Mouse (Mus musculus): Measurements from ENCODE around the gene Slc25a33. TPM values are rescaled to one million over a fixed set of nuclear protein-coding genes. Genes with fewer than 3 reads are reported as not detected.
"Not testable (repeated sequence)": the region's sequence is repeated elsewhere in the genome, so short reads cannot be mapped to it uniquely, and the experiment has no call there.

Slc25a33 gene
- polyA plus RNA-seq, 1 experiment from 2014 or later: 48.4 TPM

DNA sequence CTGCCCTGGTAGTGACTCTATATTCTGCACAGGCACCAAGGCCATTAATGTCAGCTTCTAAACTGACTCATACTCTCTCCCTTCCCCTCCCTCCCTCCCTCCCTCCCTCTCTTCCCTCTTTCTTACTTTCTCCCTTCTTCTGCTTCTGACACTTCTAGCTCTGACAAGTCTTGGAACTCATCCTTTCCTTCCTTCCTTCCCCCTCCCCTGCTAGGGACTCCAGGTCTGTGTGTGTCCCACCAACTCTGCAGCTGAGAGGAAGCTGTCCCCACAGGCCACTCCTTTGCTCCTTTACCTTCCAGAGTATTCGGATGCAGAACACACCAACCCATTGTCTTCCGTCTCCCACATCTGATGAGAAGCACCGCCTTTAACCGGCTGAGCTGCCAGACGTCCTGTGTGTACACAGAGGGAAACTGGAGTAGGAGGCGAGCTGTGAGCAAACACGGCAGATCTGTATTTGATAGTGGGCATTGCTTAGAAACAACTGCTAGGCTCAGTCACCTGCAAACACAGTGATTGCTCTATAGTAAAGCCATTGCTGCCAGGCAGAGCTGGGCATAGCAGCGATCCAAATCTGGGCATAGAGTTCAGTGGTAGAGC lies 1.8 kb upstream of the Slc25a33 start:
- H3K4me2 ChIP-seq (ENCODE audit: low read depth, low read length): no peak overlapping the region
- 34% methylated on average over 8 of the region's 8 CpGs for whole genome bisulfite sequencing
- no peak overlapping the region for H3K27ac ChIP-seq (ENCODE audit: low read depth, low read length)
- H3K9me3 ChIP-seq (ENCODE audit: control insufficient read depth, low read length): no peaks in the 10 kb centered on the region
- no peak for ATAC-seq (ENCODE audit: low read depth)
- peaks cover 16% of the 10 kb centered on the region; the same call in 1 of the 2 replicates for H3K4me1 ChIP-seq (ENCODE audit: control insufficient read depth, insufficient read depth, low read length)
- no peak overlapping the region for H3K9ac ChIP-seq (replicated peaks; ENCODE audit: low read depth, low read length)
- no peak overlapping the region for H3K4me3 ChIP-seq (ENCODE audit: low read depth, low read length)
- no peaks in the 10 kb centered on the region for H3K27me3 ChIP-seq (ENCODE audit: control insufficient read depth, insufficient read depth, low read length)
- no peaks in the 10 kb centered on the region for H3K36me3 ChIP-seq (ENCODE audit: control insufficient read depth, insufficient read depth, low read length)

DNA sequence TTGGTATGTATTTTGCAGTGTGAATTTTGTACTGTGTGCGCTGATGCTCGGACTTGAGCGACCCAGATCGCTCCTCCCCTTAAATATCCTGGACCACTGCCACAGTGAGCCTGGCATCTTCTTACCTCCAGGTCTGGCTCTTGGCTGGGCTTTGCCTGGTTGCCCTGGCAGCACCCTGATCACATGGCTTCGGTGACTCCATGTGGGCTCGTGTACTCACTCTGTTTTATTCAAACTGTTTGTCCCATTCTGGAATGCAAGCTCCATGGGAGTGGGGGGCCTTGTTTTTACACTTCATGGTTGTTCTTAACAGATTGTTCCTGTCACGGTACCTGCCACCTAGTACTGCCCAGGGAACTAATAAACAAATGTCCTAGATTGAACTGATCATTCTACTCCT lies 1.3 kb upstream of the Slc25a33 start:
- no peaks in the 10 kb centered on the region for H3K9me3 ChIP-seq (ENCODE audit: control insufficient read depth, low read length)
- no peak for ATAC-seq (ENCODE audit: low read depth)
- no peak overlapping the region for H3K27ac ChIP-seq (ENCODE audit: low read depth, low read length)
- H3K27me3 ChIP-seq (ENCODE audit: control insufficient read depth, insufficient read depth, low read length): no peaks in the 10 kb centered on the region
- no peak overlapping the region for H3K4me3 ChIP-seq (ENCODE audit: low read depth, low read length)
- H3K4me2 ChIP-seq (ENCODE audit: low read depth, low read length): no peak overlapping the region
- no peak overlapping the region for H3K9ac ChIP-seq (replicated peaks; ENCODE audit: low read depth, low read length)
- peaks cover 16% of the 10 kb centered on the region; the same call in 1 of the 2 replicates for H3K4me1 ChIP-seq (ENCODE audit: control insufficient read depth, insufficient read depth, low read length)
- H3K36me3 ChIP-seq (ENCODE audit: control insufficient read depth, insufficient read depth, low read length): no peaks in the 10 kb centered on the region
- 64% methylated on average over 7 of the region's 7 CpGs for WGBS

DNA sequence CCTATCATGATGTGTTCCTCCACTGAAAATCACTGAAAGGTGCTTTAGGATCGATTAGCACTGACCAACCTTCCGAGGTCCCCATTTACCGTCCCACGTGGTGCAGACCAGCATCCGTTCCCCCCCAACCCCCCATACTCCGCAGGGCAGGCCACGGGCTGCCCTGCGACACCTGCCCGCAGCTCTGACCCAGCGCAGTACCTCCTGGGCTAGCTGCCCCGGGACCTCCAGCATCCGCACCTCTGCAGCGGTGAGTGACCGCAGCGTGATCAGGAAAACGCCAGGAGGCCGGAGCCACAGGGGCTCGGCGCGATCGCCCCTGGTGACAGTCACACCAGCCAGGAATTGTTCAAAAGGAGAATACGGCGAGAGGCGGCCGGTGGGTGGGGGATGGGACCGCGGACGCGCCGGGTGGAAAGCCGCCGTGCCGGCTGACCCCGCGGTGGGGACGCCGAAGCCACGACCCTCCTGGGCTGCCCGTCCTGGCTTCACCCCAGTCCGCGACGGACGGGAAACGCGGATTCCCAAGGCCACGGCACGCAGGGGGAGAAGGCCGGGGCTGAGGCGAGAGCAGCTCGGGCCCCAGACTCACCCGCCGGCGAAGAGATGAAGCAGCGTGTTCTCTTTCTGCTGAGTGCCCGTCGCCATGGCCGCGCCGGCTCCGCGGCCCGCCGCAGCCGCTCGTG lies 526 bp downstream of the Slc25a33 start:
- Histone ChIP-seq H3K4me2 (ENCODE audit: low read depth, low read length) (peak overlapping the region; percentile 97), H3K4me1 (ENCODE audit: control insufficient read depth, insufficient read depth, low read length) (peaks cover 16% of the 10 kb centered on the region; the same call in 1 of the 2 replicates), H3K9me3 (ENCODE audit: control insufficient read depth, low read length) (no peaks in the 10 kb centered on the region), H3K4me3 (ENCODE audit: low read depth, low read length) (peak overlapping the region; percentile 83), H3K36me3 (ENCODE audit: control insufficient read depth, insufficient read depth, low read length) (no peaks in the 10 kb centered on the region), H3K27ac (ENCODE audit: low read depth, low read length) (peak overlapping the region; percentile 92), H3K9ac (replicated peaks; ENCODE audit: low read depth, low read length) (peak overlapping the region; percentile 84), H3K27me3 (ENCODE audit: control insufficient read depth, insufficient read depth, low read length) (no peaks in the 10 kb centered on the region)
- under 1% methylated on average over 54 of the region's 65 CpGs for WGBS
- peak; percentile 74 for ATAC-seq (ENCODE audit: low read depth)

DNA sequence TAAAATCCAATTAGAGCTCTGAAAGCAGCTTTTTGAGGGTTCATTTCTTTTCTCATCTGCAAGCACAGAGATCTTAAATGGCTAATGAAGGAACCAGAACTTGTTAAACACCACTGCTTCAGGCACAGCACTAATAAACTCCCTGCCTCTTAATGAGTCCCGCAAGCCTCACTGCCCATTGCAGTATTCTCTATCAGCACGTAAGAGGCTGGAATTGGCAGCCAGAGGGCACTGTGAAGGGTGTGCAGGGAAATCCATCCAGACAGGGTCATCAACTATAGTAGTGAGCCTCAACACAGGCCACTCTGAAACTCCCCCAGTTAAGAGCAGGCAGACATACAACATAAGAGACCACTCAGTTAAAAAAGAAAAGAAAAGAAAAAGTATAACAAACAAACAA lies 1.7 kb downstream of the Slc25a33 start:
- ATAC-seq (ENCODE audit: low read depth): no peak
- peaks cover 16% of the 10 kb centered on the region; the same call in 1 of the 2 replicates for H3K4me1 ChIP-seq (ENCODE audit: control insufficient read depth, insufficient read depth, low read length)
- 11% methylated on average over 2 of the region's 2 CpGs for WGBS
- H3K36me3 ChIP-seq (ENCODE audit: control insufficient read depth, insufficient read depth, low read length): no peaks in the 10 kb centered on the region
- peak overlapping the region; percentile 97 for H3K4me2 ChIP-seq (ENCODE audit: low read depth, low read length)
- H3K9me3 ChIP-seq (ENCODE audit: control insufficient read depth, low read length): no peaks in the 10 kb centered on the region
- no peak overlapping the region for H3K27ac ChIP-seq (ENCODE audit: low read depth, low read length)
- peak overlapping the region; percentile 83; the same call in 1 of the 2 replicates for H3K4me3 ChIP-seq (ENCODE audit: low read depth, low read length)
- no peaks in the 10 kb centered on the region for H3K27me3 ChIP-seq (ENCODE audit: control insufficient read depth, insufficient read depth, low read length)
- H3K9ac ChIP-seq (replicated peaks; ENCODE audit: low read depth, low read length): no peak overlapping the region

DNA sequence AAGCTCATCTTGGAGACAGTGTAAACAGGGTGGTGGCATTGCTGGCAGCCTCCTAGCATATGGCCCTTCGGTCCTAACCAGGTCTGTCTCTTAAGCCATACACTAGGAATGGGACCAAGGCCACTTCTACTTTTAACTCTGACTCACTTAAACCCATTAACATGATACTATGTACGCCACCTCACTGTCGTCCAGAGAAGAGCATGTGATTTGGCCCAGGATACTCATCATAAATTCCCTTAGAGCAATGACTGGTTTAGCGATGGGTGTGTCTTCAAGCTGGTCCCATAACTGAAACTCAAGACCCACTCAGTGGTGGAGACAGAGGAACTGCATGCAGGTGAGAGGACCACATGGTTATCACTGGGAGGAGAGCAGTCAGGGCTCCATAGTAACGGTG lies 8.9 kb downstream of the Slc25a33 start:
- Histone ChIP-seq H3K4me1 (ENCODE audit: control insufficient read depth, insufficient read depth, low read length) (no peaks in the 10 kb centered on the region), H3K4me2 (ENCODE audit: low read depth, low read length) (no peak overlapping the region), H3K9me3 (ENCODE audit: control insufficient read depth, low read length) (no peaks in the 10 kb centered on the region), H3K27ac (ENCODE audit: low read depth, low read length) (no peak overlapping the region), H3K4me3 (ENCODE audit: low read depth, low read length) (no peak overlapping the region), H3K36me3 (ENCODE audit: control insufficient read depth, insufficient read depth, low read length) (0 out of 2 replicates have a peak, but pooled peaks cover 2% of the 10 kb centered on the region), H3K27me3 (ENCODE audit: control insufficient read depth, insufficient read depth, low read length) (no peaks in the 10 kb centered on the region), H3K9ac (replicated peaks; ENCODE audit: low read depth, low read length) (no peak overlapping the region)
- 90% methylated on average over 5 of the region's 5 CpGs for WGBS
- no peak for ATAC-seq (ENCODE audit: low read depth)

DNA sequence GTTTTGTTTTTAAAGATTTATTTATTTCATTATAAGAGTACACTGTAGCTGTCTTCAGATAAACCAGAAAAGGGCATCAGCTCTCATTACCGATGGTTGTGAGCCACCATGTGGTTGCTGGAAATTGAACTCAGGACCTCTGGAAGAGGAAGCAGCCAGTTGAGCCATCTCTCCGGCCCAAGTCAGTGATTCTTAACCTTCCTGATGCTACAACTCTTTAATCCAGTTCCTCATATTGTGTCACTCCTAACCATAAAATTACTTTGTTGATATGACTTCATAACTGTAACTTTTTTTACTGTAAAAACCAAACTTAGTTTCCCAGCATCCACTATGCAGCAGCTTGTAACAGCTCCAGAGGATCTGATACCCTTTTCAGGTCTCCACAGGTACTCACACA lies 10.7 kb downstream of the Slc25a33 start:
- Histone ChIP-seq H3K4me3 (ENCODE audit: low read depth, low read length) (no peak overlapping the region), H3K27ac (ENCODE audit: low read depth, low read length) (no peak overlapping the region), H3K4me2 (ENCODE audit: low read depth, low read length) (no peak overlapping the region), H3K4me1 (ENCODE audit: control insufficient read depth, insufficient read depth, low read length) (no peaks in the 10 kb centered on the region), H3K36me3 (ENCODE audit: control insufficient read depth, insufficient read depth, low read length) (peaks cover 6% of the 10 kb centered on the region; the same call in 1 of the 2 replicates), H3K27me3 (ENCODE audit: control insufficient read depth, insufficient read depth, low read length) (no peaks in the 10 kb centered on the region), H3K9ac (replicated peaks; ENCODE audit: low read depth, low read length) (no peak overlapping the region), H3K9me3 (ENCODE audit: control insufficient read depth, low read length) (no peaks in the 10 kb centered on the region)
- WGBS: 95% methylated on average over 2 of the region's 2 CpGs
- no peak for ATAC-seq (ENCODE audit: low read depth)

DNA sequence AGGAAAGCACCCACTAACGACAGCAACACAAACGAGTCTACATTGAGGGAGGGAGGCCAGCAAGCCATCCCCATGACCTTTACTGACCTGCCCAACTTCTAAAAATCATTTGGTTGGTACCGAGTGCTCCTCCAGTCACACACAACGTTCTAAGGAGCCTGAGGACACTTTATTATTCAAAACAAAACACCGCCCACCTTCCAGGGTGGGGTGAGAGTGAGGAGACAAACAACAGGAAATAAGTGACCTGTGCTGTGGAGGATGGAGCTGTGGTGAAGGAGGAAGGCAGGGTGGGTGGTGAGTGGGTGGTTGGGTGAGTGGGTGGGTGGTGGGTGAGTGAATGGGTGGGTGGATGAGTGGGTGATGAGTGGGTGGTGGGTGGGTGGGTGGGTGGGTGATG lies 14.6 kb downstream of the Slc25a33 start:
- Histone ChIP-seq H3K4me1 (ENCODE audit: control insufficient read depth, insufficient read depth, low read length) (no peaks in the 10 kb centered on the region), H3K27me3 (ENCODE audit: control insufficient read depth, insufficient read depth, low read length) (no peaks in the 10 kb centered on the region), H3K4me3 (ENCODE audit: low read depth, low read length) (no peak overlapping the region), H3K4me2 (ENCODE audit: low read depth, low read length) (no peak overlapping the region), H3K36me3 (ENCODE audit: control insufficient read depth, insufficient read depth, low read length) (peaks cover 6% of the 10 kb centered on the region; the same call in 1 of the 2 replicates), H3K9me3 (ENCODE audit: control insufficient read depth, low read length) (no peaks in the 10 kb centered on the region), H3K27ac (ENCODE audit: low read depth, low read length) (no peak overlapping the region), H3K9ac (replicated peaks; ENCODE audit: low read depth, low read length) (no peak overlapping the region)
- no peak for ATAC-seq (ENCODE audit: low read depth)
- 67% methylated on average over 5 of the region's 5 CpGs for WGBS

DNA sequence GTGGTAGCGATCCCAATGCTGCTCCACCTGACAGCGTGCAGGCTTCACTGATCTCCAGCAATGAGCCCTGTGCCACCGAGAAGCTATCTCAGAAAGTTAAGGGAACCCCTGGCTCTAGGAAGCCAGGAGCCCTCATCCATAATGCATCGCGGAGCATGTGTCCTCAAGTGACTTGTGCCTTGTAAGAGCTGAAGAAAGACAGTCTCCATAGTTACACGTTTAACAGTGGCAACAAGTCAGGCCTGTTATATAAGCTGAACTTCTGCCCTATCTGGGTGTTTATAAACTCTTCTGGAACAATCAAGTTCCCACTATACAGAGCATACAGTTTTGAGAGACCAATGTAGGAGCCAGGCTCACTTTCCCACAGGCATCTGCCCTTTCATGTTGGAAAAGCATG lies 15.7 kb downstream of the Slc25a33 start:
- no peak for ATAC-seq (ENCODE audit: low read depth)
- H3K27ac ChIP-seq (ENCODE audit: low read depth, low read length): no peak overlapping the region
- whole genome bisulfite sequencing: 55% methylated on average over 6 of the region's 6 CpGs
- H3K4me3 ChIP-seq (ENCODE audit: low read depth, low read length): no peak overlapping the region
- no peaks in the 10 kb centered on the region for H3K9me3 ChIP-seq (ENCODE audit: control insufficient read depth, low read length)
- H3K36me3 ChIP-seq (ENCODE audit: control insufficient read depth, insufficient read depth, low read length): peaks cover 6% of the 10 kb centered on the region; the same call in 1 of the 2 replicates
- H3K4me2 ChIP-seq (ENCODE audit: low read depth, low read length): no peak overlapping the region
- no peaks in the 10 kb centered on the region for H3K27me3 ChIP-seq (ENCODE audit: control insufficient read depth, insufficient read depth, low read length)
- H3K9ac ChIP-seq (replicated peaks; ENCODE audit: low read depth, low read length): no peak overlapping the region
- no peaks in the 10 kb centered on the region for H3K4me1 ChIP-seq (ENCODE audit: control insufficient read depth, insufficient read depth, low read length)

DNA sequence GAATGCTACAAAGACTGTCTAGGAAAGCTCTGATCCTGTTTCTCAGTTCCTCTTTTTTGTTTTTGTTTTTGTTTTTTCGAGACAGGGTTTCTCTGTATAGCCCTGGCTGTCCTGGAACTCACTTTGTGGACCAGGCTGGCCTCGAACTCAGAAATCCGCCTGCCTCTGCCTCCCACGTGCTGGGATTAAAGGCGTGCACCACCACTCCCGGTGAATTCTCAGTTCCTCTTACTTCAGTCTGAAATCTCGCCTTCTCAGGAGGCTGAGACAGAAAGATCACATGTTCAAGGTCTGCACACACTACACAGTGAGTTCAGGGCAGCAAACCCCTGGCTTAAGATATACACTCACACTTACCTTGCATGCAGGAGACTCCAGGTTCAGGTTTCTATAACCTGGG lies 17.5 kb downstream of the Slc25a33 start:
- H3K27ac ChIP-seq (ENCODE audit: low read depth, low read length); ATAC-seq (ENCODE audit: low read depth); H3K9ac ChIP-seq (replicated peaks; ENCODE audit: low read depth, low read length); H3K4me1 ChIP-seq (ENCODE audit: control insufficient read depth, insufficient read depth, low read length); H3K4me2 ChIP-seq (ENCODE audit: low read depth, low read length); H3K36me3 ChIP-seq (ENCODE audit: control insufficient read depth, insufficient read depth, low read length); H3K4me3 ChIP-seq (ENCODE audit: low read depth, low read length); H3K9me3 ChIP-seq (ENCODE audit: control insufficient read depth, low read length); H3K27me3 ChIP-seq (ENCODE audit: control insufficient read depth, insufficient read depth, low read length): not testable (repeated sequence)
- WGBS: 97% methylated on average over 7 of the region's 7 CpGs

All from neural tube, embryonic 14.5 days (tissue).